Comparison of ENCODE assay signal across 10 mouse cellular contexts in genomic region chr14:54636954-54637353, GRCm38 (mm10). TPM values are rescaled to one million over a fixed set of nuclear protein-coding genes. Genes with fewer than 3 reads are reported as not detected.
A peak's percentile ranks its signal among the peaks of the same experiment; 100 is the strongest.
DNase-seq lines count a peak whose midpoint lies in the region; ATAC-seq and TF ChIP-seq lines count a peak whose summit lies in the region.
"Had no signal": no experiment of that assay in that cellular context is flagged by ENCODE, and none has a peak within 500 bp of the region (broad histone marks: within the 10 kb centered on the region; RNA-seq: fewer than 3 reads in every experiment).

No protein-coding gene starts in this region.

- peaks cover 21% of the 10 kb centered on the region for H3K36me3 ChIP-seq in midbrain, embryonic 11.5 days (ENCODE audit: control insufficient read depth, insufficient read depth, low read length)
- H3K36me3 ChIP-seq in midbrain, embryonic 16.5 days (ENCODE audit: control insufficient read depth, insufficient read depth, low read length) = peaks cover 25% of the 10 kb centered on the region

- peak; percentile 51 for DNase-seq in gastrocnemius, adult 2 months
- no peak for DNase-seq in gastrocnemius, adult 8-10 months (ENCODE audit: low spot score in 2 of 2)
- DNase-seq in midbrain, embryonic 11.5 days (ENCODE audit: low spot score, missing footprints) = peak; percentile 95
- peak; percentile 56 for DNase-seq in lung, adult 2 months
- peak; percentile 46 to 52 for DNase-seq in thymus, postnatal 36 days
- no peak for DNase-seq in urinary bladder, adult 2 months (ENCODE audit: low spot score)

- H3K27ac ChIP-seq in gastrocnemius, adult 2 months = no peak overlapping the region
- no peak overlapping the region for H3K27ac ChIP-seq in midbrain, embryonic 11.5 days (ENCODE audit: low read depth, low read length)
- no peak overlapping the region for H3K27ac ChIP-seq in midbrain, embryonic 16.5 days (ENCODE audit: low read length)
- no peak overlapping the region for H3K27ac ChIP-seq in bone marrow macrophage, adult 2 months (ENCODE audit: insufficient read depth, low read depth, low read length)
- H3K27ac ChIP-seq: neural tube, embryonic 12.5 days had no signal

- no peak overlapping the region for H3K4me2 ChIP-seq in midbrain, embryonic 11.5 days
- no peak overlapping the region for H3K4me2 ChIP-seq in midbrain, embryonic 16.5 days (ENCODE audit: low read length)
- H3K4me2 ChIP-seq: neural tube, embryonic 12.5 days had no signal

- ATAC-seq in midbrain, embryonic 11.5 days (ENCODE audit: low FRiP score) = no peak
- no peak for ATAC-seq in midbrain, embryonic 16.5 days

- WGBS in midbrain, embryonic 11.5 days = 51% methylated on average over 8 of the region's 8 CpGs
- 52% methylated on average over 8 of the region's 8 CpGs for WGBS in midbrain, embryonic 16.5 days
- 47% methylated on average over 8 of the region's 8 CpGs for WGBS in lung, adult 2 months

- no peaks in the 10 kb centered on the region for H3K9me3 ChIP-seq in midbrain, embryonic 11.5 days (ENCODE audit: control insufficient read depth, low read length)
- no peaks in the 10 kb centered on the region for H3K9me3 ChIP-seq in midbrain, embryonic 16.5 days (replicated peaks; ENCODE audit: control insufficient read depth, low read length, poor library complexity, severe bottlenecking)
- H3K9me3 ChIP-seq: neural tube, embryonic 12.5 days had no signal

- intact Hi-C loops in gastrocnemius, adult 2 months (cut with DNase I) = loop anchor here (5.0 kb wide), 1 partner anchor 110 kb away; no protein-coding TSS in a partner anchor

- H3K4me1 ChIP-seq in midbrain, embryonic 11.5 days (ENCODE audit: control insufficient read depth, insufficient read depth, low read length) = peaks cover 9% of the 10 kb centered on the region; the same call in 1 of the 2 replicates
- peaks cover 18% of the 10 kb centered on the region for H3K4me1 ChIP-seq in midbrain, embryonic 16.5 days (ENCODE audit: control insufficient read depth, insufficient read depth, low read length)
- H3K4me1 ChIP-seq in bone marrow macrophage, adult 2 months (ENCODE audit: control insufficient read depth, insufficient read depth, low read length) = no peaks in the 10 kb centered on the region
- H3K4me1 ChIP-seq in lung, adult 2 months (ENCODE audit: control insufficient read depth, insufficient read depth, low read length) = no peaks in the 10 kb centered on the region

- peak; percentile 82 for TF ChIP-seq CTCF in gastrocnemius, adult 2 months (IDR thresholded peaks at IDR 0.05)
- TF ChIP-seq CTCF in bone marrow macrophage, adult 2 months (IDR thresholded peaks at IDR 0.05; ENCODE audit: low read depth, low read length) = peak; percentile 87
- peak; percentile 93 for TF ChIP-seq CTCF in lung, adult 2 months (IDR thresholded peaks at IDR 0.05; ENCODE audit: insufficient read depth, low read length)

- TF ChIP-seq POLR2A in bone marrow macrophage, adult 2 months (IDR thresholded peaks at IDR 0.05; ENCODE audit: borderline replicate concordance, low read depth, low read length) = no peak
- TF ChIP-seq POLR2A in lung, adult 2 months (IDR thresholded peaks at IDR 0.05; ENCODE audit: borderline replicate concordance, extremely low read depth, low read depth, low read length) = no peak

- no peak overlapping the region for H3K4me3 ChIP-seq in gastrocnemius, adult 2 months
- no peak overlapping the region for H3K4me3 ChIP-seq in midbrain, embryonic 11.5 days (ENCODE audit: low read depth, low read length)
- no peak overlapping the region for H3K4me3 ChIP-seq in midbrain, embryonic 16.5 days (ENCODE audit: low read depth, low read length)
- no peak overlapping the region for H3K4me3 ChIP-seq in bone marrow macrophage, adult 2 months (ENCODE audit: insufficient read depth, low read length)
- no peak overlapping the region for H3K4me3 ChIP-seq in lung, adult 2 months (replicated peaks; ENCODE audit: extremely low read depth, low read depth, low read length)
- H3K4me3 ChIP-seq: neural tube, embryonic 12.5 days had no signal

- no peaks in the 10 kb centered on the region for H3K27me3 ChIP-seq in midbrain, embryonic 11.5 days (ENCODE audit: control insufficient read depth, insufficient read depth, low read length)
- no peaks in the 10 kb centered on the region for H3K27me3 ChIP-seq in midbrain, embryonic 16.5 days (ENCODE audit: control insufficient read depth, insufficient read depth, low read depth, low read length)
- H3K27me3 ChIP-seq: neural tube, embryonic 12.5 days had no signal

- H3K9ac ChIP-seq in midbrain, embryonic 11.5 days (ENCODE audit: low read length) = no peak overlapping the region
- H3K9ac ChIP-seq in midbrain, embryonic 16.5 days (ENCODE audit: low read depth, low read length) = no peak overlapping the region

RNA-seq across cellular contexts. Expression of gene Gm17606, which starts 3.8 kb away (rescaled TPM):
- not detected for total RNA-seq in gastrocnemius, adult 2 months (2021)
- total RNA-seq in gastrocnemius, adult 8-10 months (2022) = not detected
- not detected in 2 replicates for polyA plus RNA-seq in midbrain, embryonic 11.5 days (2014; fragmentation: Nextera tagmentation; extraction: Ambion mirVana)
- polyA plus RNA-seq in midbrain, embryonic 16.5 days (2015; fragmentation: Nextera tagmentation; extraction: Ambion mirVana) = not detected in 2 replicates
- polyA plus RNA-seq in bone marrow macrophage, adult 2 months (2012; ENCODE audit: insufficient read depth, insufficient read length, missing spikeins) = not detected in 2 replicates
- polyA plus RNA-seq in lung, adult 2 months (2012; rRNA removed) = not detected in 2 replicates
- not detected in 2 replicates for polyA plus RNA-seq in urinary bladder, adult 2 months (2012; rRNA removed)
- polyA plus RNA-seq: large intestine, adult 2 months; neural tube, embryonic 12.5 days had no signal

RNA-seq across cellular contexts. Expression of gene Cdh24, which starts 4.2 kb away (rescaled TPM):
- under 1 TPM; 0.46 to 0.53 TPM for total RNA-seq in gastrocnemius, adult 2 months (2021)
- under 1 TPM in 2 of 4 experiments, not detected in 2; 0.08 to 0.12 TPM for total RNA-seq in gastrocnemius, adult 8-10 months (2022)
- 5.8 and 6.9 TPM in 2 replicates for polyA plus RNA-seq in midbrain, embryonic 11.5 days (2014; fragmentation: Nextera tagmentation; extraction: Ambion mirVana)
- polyA plus RNA-seq in midbrain, embryonic 16.5 days (2015; fragmentation: Nextera tagmentation; extraction: Ambion mirVana) = 9.6 and 11.2 TPM in 2 replicates
- polyA plus RNA-seq in bone marrow macrophage, adult 2 months (2012; ENCODE audit: insufficient read depth, insufficient read length, missing spikeins) = 0.48 and 0.71 TPM in 2 replicates
- polyA plus RNA-seq in lung, adult 2 months (2012; rRNA removed) = 2.8 and 2.9 TPM in 2 replicates
- 1.5 and 1.6 TPM in 2 replicates for polyA plus RNA-seq in urinary bladder, adult 2 months (2012; rRNA removed)

RNA-seq across cellular contexts. Expression of gene Psmb11, which starts 15.7 kb away (rescaled TPM):
- total RNA-seq in gastrocnemius, adult 2 months (2021) = not detected
- not detected for total RNA-seq in gastrocnemius, adult 8-10 months (2022)
- 0.04 TPM in 1 of 2 replicates, not detected in the other for polyA plus RNA-seq in midbrain, embryonic 11.5 days (2014; fragmentation: Nextera tagmentation; extraction: Ambion mirVana)
- 0.06 TPM in 1 of 2 replicates, not detected in the other for polyA plus RNA-seq in midbrain, embryonic 16.5 days (2015; fragmentation: Nextera tagmentation; extraction: Ambion mirVana)
- not detected in 2 replicates for polyA plus RNA-seq in bone marrow macrophage, adult 2 months (2012; ENCODE audit: insufficient read depth, insufficient read length, missing spikeins)
- polyA plus RNA-seq in lung, adult 2 months (2012; rRNA removed) = not detected in 2 replicates
- not detected in 2 replicates for polyA plus RNA-seq in urinary bladder, adult 2 months (2012; rRNA removed)
- polyA plus RNA-seq: large intestine, adult 2 months; neural tube, embryonic 12.5 days had no signal

RNA-seq across cellular contexts. Expression of gene Psmb5, which starts 19.1 kb away (rescaled TPM):
- 100 to 1,000 TPM; 161 to 172 TPM for total RNA-seq in gastrocnemius, adult 2 months (2021)
- total RNA-seq in gastrocnemius, adult 8-10 months (2022) = 100 to 1,000 TPM; 183 to 192 (median 187) TPM
- polyA plus RNA-seq in midbrain, embryonic 11.5 days (2014; fragmentation: Nextera tagmentation; extraction: Ambion mirVana) = 396 and 453 TPM in 2 replicates
- 412 and 432 TPM in 2 replicates for polyA plus RNA-seq in midbrain, embryonic 16.5 days (2015; fragmentation: Nextera tagmentation; extraction: Ambion mirVana)
- polyA plus RNA-seq in bone marrow macrophage, adult 2 months (2012; ENCODE audit: insufficient read depth, insufficient read length, missing spikeins) = 99.1 and 108 TPM in 2 replicates
- polyA plus RNA-seq in lung, adult 2 months (2012; rRNA removed) = 129 and 146 TPM in 2 replicates
- 146 and 179 TPM in 2 replicates for polyA plus RNA-seq in urinary bladder, adult 2 months (2012; rRNA removed)

RNA-seq across cellular contexts. Expression of gene 4931414P19Rik, which starts 31.2 kb away (rescaled TPM):
- total RNA-seq in gastrocnemius, adult 2 months (2021) = 1 to 10 TPM; 2.2 to 4.0 TPM
- total RNA-seq in gastrocnemius, adult 8-10 months (2022) = 1 to 10 TPM; 2.0 to 2.8 (median 2.6) TPM
- polyA plus RNA-seq in midbrain, embryonic 11.5 days (2014; fragmentation: Nextera tagmentation; extraction: Ambion mirVana) = 5.9 and 8.5 TPM in 2 replicates
- polyA plus RNA-seq in midbrain, embryonic 16.5 days (2015; fragmentation: Nextera tagmentation; extraction: Ambion mirVana) = 5.2 and 5.6 TPM in 2 replicates
- 4.1 and 8.3 TPM in 2 replicates for polyA plus RNA-seq in bone marrow macrophage, adult 2 months (2012; ENCODE audit: insufficient read depth, insufficient read length, missing spikeins)
- 6.5 and 7.3 TPM in 2 replicates for polyA plus RNA-seq in lung, adult 2 months (2012; rRNA removed)
- polyA plus RNA-seq in urinary bladder, adult 2 months (2012; rRNA removed) = 9.0 and 9.4 TPM in 2 replicates

Comparison
In these comparisons a context has a peak if more than half of its experiments do, and no peak if none do; other contexts are left out.
1. DNase-seq: peak in gastrocnemius, adult 2 months (single experiment), midbrain, embryonic 11.5 days (single experiment), lung, adult 2 months (single experiment) and thymus, postnatal 36 days (2 of 2); none in gastrocnemius, adult 8-10 months (0 of 2) and urinary bladder, adult 2 months (single experiment).
2. Peak in every context shown above with its lines, with median percentiles within 50 percentile points of each other: CTCF ChIP-seq.